Mouse (Mus musculus): ENCODE measurements around the gene Lsm11.

Lsm11 gene

GRCm38 (mm10) chr11:45944643-45945156, at the start of gene Lsm11:
Lsm11 (minus strand) TSS chr11:45944935.
- DNase-seq, result peak; percentile 95

DNA sequence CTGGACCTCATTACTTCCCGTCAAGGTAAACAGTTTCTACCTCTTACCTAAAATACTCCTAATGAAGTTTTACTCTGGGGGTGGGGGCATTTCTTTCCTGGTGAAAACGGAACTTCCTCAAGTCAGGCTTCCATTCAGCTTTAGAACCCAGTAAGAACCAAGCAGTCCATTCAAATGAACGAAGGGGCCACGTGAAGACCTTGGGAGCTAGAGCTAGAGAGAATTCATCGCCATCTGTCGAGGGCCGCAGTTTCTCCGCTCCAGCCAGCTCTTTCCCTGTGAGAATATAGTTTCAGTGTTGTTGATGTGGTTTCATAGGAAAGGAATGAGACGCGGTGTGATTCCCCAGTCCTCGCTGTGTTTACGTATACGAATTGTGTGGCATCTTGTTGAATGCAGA, 47.4 kb upstream of the Lsm11 start:
- no peak for DNase-seq

GRCm38 (mm10) chr11:45991604-45992003, 46.9 kb upstream of the Lsm11 start:
- DNase-seq, result no peak

- no peak for DNase-seq
Observed at GRCm38 (mm10) chr11:45980893-45981253, 36.1 kb upstream of the Lsm11 start.

GRCm38 (mm10) chr11:45979946-45980892, 35.5 kb upstream of the Lsm11 start, which contains the start of gene Sox30:
Sox30 (plus strand) TSS chr11:45980310.
- DNase-seq, result peak; percentile 37

DNA sequence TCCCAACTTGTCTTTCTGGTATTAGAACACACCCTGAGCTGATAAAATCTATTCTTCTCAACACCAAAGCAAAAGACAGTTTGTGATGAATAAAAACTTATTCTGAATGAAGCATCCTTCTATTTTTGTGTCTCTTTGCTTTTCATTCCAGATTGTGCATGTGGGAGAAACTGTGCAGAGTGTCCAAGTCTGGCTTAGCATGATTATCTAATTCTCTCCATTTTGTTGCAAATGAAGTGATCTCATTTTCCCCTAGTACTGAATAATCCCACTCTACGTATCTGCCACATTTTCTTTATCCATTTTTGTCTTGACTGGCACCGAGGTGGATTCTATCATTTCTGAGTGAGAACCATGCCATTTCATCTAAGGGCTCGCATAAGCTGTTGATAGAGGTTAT, 31.3 kb upstream of the Lsm11 start:
- peak; percentile 37 for DNase-seq

DNA sequence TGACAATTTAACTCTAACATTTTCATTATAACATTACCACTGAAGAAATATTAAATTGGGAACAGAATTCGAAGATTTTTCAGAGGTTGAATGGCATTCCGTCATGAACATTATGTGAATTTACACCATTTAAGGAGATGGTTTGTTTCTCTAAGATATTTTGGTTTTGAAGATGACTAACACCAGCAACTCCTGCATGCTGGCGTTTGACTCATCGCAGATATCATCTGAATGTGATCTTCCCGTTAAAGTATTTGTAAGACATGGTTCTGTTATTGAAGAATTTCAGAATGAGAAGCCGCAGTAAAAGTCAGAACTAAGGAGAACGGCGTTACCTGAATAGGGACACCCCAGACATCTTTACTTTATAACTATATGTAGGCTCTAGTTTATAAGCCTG, 29.7 kb upstream of the Lsm11 start:
- DNase-seq, result no peak

- DNase-seq, result no peak
Observed at GRCm38 (mm10) chr11:45973635-45974034, 28.9 kb upstream of the Lsm11 start.

DNA sequence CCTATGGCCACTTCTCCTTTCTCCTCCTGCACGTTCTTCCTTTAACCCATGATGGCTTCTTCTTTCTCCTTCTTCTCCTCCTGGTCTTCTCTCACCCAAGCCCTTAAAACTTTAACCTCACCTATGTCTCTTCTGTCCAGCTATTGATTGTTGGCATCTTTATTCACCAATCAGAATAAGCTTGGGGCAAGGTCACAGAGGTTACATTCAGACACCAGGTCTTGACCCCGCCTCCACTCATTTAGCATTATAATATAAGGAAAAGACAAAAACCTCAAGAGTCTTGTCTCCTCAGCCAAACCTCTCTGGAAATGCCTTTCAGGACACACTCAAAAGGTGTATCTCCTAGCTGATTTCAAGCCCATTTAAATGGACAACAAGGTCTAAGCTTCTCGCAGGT, 23.7 kb upstream of the Lsm11 start:
- DNase-seq, result no peak

GRCm38 (mm10) chr11:45966896-45967295, 22.2 kb upstream of the Lsm11 start:
- no peak for DNase-seq

GRCm38 (mm10) chr11:45960003-45960402, 15.3 kb upstream of the Lsm11 start:
- no peak for DNase-seq

DNA sequence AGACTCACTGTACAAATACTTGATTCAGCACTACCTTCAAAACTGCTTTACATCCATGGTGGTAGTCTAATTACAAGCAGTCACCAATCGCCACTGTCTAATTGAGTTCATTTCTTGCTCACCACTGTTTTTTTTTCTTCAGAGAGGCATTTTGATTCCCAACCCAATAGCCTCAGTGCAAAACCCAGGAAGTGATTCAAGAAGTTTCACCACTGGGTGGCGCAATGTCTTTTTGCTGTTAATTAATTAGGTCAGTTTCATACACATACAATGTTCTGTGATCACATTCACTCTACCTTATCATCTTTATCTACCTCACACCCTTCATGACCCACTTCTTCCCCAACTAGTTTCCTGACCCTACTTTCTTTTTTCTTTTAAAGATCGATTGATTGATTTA, 14.9 kb upstream of the Lsm11 start:
- no peak for DNase-seq

GRCm38 (mm10) chr11:45955127-45955627, 10.4 kb upstream of the Lsm11 start, which contains the start of gene Thg1l:
Thg1l (minus strand) TSS chr11:45955494.
- peak; percentile 94 for DNase-seq

DNA sequence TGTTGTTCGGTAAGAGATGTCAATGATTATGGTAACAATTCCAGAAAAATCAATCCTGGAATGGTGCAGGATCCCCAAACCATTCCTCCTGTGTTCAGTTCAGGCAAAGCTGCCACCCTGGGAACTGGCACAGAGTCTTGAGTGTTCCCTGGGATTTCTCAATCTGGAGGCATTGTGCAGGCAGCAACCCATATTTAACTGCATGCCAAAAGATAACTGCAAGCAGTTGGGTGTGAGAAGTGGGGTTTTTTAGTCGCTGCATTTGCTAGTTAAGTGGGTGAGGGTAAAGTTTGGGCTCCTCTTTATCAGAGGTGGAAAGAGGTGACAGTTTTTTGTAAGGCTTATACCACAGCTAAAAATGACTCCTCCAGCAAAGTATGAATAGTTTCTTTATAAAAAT, 2.8 kb upstream of the Lsm11 start:
- DNase-seq, result peak; percentile 61

- DNase-seq, result no peak
Observed at GRCm38 (mm10) chr11:45946796-45947195, 2.1 kb upstream of the Lsm11 start.

DNA sequence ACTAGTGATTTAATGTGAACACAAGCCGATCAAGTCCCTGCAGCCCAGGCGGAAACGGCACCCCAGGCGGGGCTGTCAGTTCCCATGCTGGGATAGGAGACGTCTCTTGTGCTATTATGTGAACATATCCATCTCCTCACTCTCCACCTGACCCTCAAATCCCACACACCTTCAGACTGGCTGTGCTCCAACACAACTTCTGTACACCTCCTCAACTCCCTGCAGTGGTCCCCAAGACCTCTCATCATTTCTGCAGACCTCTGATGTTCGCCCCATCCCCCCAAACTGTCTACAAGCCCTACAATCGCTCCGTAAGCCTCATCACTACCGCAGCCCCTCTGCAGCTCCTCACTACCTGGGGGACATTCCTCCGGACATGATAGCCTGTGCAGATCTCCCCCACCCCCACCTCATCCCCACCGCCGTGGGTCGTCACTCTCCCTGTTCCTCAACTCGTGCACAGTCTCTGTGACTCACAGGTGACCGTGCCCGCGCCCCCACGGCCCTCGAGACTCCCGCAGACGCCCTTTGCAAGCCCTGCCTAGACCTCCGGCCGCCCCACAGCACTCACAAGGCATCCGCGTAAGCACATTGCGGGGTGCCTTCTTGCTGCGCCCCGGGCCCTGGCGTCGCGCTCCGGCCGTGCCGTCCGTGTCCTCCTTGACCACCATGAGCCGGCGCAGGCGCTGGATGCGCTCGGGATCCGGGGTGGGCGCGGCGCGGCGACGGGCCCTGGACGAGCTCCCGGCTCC, 668 bp downstream of the Lsm11 start:
- DNase-seq, result peak; percentile 24

DNA sequence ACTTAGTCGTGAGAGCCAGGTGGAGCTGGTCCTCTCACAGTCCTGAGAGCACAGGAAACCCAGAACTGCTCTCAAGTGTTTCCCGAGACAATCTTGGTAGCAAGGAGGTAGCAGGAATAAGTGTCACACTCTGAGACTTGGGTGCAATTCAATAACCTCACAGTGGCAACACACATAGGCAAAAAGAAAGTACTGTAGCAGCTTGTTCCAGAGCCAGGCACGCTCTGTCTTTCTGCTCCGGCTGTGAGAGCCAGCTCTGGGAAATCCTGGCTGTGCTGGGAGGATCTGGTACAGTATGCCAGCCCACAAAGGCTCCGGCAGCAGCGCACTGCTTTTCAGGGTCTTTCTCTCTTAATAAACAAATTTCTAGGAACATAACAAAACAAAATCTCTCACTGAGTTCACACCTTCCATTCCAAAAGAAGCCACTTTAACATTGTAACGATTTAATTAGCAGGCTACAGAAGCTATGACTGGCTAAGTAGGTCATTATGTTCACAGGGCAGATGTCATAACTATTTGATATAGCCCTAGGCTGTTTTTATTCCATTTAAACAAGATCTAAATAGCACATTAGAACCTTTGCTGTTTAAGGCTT, 1.5 kb downstream of the Lsm11 start:
- peak; percentile 74 for DNase-seq

DNA sequence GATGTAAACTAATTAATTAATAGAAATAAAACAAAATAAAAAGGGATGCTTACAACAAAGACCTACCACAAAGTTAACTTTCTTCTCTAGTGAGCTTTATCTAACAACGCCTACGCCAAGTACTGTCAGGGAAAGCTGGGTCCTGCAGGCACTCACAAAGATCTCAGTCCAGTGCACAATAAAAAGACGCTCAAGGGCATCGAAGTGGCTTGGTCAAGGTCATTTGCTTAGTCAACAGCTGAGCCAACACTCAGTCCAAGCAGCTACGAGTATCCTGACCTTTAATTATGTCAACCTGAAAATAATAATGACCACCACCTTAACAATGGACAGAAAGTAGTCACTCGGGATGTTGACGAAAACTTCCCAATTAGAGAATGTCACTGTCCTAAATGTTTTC, 2.5 kb downstream of the Lsm11 start:
- DNase-seq, result no peak

DNA sequence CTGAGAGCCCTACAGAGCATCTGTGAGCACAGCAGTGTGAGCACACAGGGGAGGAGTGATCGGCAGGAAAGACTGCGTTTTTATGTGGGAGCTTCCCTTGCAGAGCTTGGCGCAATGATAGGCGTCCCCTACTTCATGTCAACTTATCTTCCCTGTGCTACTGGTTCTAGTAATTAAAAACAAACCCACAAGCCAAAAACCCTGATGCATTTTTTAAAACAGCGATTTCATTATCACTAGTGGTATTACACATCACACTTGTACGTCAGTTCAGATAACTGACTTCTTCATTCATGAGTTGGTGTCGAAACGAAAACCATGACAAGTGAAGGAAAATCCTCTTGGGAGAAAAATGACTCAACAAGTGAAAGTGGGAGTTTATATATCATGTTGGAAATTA, 5.8 kb downstream of the Lsm11 start:
- no peak for DNase-seq

DNA sequence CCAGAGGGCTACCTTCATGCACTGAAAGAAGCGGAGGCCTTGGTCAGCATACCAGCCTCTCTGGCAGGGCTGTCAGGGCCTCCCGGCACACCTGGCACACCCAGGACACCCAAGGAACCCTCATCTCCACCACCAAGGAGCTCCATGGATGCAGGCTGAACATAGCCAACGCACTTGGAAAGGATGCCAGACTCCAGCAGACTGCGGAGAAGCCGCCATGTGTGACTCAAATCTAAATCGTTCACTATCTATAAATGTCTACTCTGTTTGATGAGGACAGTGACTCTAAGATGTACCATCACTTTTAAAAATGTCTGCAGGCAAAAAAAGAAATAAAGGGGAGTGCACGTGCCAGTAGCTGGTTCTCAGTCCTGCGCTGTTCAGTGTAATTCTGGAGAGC, 7.3 kb downstream of the Lsm11 start:
- DNase-seq, result no peak

DNA sequence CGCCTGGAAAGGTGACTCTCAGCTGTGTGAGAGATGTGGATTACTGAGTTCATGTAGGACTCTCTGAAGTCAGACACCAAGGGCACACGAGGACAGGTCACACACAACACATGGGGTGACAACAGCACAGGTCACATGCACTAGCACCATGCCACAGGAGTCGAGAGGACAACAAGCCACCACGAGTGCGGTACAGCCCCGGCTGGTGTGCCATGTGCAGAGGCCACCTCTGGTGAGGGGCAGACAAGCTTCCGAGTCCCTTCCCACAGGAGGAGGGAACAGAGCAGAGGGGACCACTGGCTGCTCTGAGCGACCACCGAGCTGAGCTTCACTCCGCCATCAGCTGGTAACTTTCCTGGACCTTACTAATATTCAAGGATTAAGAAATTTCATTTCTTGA, 12.0 kb downstream of the Lsm11 start:
- DNase-seq, result no peak

GRCm38 (mm10) chr11:45929541-45929940, 15.2 kb downstream of the Lsm11 start:
- DNase-seq, result no peak

- no peak for DNase-seq
Observed at GRCm38 (mm10) chr11:45927456-45927855, 17.3 kb downstream of the Lsm11 start.

Measured in right cerebral cortex, adult 18-20 months (tissue).